Mouse (Mus musculus) brain, adult 2 months (tissue): ENCODE measurements around the gene Coq8a.

Experiments used
- DNase-seq: peaks from one replicate; pipeline ENCODE4 v3.0.0; 2011; ENCODE audit warnings: low read depth, low spot score

Coq8a gene

DNA sequence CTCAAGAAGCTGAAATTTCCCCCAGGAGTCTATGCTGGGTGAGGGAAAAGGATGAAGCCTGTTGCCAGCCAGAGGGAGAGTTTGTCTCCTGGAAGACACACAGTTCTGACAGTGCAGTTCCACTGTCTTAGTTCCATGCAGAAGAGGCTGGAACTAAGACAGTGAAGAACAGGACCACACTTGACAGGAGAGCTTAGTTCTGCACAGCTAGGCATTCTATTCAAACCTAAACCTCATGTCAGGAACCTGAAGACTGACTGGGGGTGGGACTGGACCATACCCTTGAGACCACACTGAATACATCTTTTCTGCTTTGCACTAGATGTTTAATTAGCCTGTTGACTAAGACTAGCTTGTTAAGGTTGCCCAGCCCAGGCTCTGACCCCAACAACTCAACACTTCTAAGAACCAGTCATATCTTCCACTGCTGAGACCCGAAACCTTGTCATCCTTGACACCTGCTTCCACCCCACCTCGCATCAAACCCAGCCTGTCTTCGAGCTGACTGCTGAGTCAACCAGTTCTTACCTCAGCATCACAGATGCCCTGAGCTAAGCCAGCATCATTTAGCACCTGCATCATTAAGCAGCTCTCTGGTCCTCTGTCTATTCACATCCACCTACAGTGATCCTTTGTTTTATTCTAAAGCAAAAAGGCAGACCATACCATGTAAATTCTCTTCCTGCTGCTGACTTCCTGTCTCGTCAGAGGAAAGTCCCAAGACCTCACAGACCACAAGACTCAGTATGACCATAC is at the start of gene Coq8a:
TSS of gene Coq8a (minus strand) at position 644 of the 756 bp plus-strand sequence.
- no peak for DNase-seq

DNA sequence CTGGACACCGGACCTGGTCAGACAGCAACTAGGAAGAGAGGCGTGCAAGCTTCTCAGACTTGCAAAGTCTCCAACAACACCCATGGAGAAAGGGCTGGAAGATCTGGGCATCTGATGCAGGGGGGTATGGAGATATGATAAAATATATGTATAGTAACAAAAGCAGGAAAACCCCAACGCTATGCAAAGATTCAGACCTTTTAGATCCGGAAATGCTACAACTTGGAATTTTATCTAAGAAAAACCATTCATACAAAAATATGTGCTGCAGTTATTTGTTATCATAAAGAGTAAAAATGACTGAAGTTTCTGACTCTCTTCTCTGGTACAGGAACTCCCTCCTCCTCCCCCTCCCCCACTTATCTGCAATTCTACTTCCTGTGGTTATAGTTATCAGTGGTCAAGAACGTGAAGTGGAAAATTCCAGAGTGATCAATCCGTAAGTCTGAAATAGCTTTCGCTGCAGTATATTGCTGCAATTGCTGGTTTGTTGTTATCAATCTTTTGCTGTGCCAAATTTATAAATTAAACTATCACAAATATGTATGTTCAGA is 49.3 kb upstream of the Coq8a start:
- DNase-seq = no peak

DNA sequence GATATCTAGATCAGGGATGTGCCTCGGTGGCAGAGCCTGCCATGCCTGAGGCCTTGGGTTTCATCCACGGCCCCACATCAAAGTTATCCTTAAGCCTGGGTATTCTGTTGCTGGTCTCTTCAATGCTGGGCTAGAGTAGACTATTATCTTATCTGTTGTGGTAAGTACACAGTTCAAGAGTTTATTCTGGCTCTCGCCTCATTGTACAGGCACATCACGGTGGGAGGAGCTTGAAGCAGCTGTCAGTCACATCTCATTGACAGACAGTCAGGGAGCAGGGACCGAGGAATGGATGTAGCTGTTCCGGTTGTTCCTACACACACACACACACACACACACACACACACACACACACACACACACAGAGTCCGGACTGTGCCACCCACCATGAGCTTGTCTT is 48.5 kb upstream of the Coq8a start:
- DNase-seq = no peak

DNA sequence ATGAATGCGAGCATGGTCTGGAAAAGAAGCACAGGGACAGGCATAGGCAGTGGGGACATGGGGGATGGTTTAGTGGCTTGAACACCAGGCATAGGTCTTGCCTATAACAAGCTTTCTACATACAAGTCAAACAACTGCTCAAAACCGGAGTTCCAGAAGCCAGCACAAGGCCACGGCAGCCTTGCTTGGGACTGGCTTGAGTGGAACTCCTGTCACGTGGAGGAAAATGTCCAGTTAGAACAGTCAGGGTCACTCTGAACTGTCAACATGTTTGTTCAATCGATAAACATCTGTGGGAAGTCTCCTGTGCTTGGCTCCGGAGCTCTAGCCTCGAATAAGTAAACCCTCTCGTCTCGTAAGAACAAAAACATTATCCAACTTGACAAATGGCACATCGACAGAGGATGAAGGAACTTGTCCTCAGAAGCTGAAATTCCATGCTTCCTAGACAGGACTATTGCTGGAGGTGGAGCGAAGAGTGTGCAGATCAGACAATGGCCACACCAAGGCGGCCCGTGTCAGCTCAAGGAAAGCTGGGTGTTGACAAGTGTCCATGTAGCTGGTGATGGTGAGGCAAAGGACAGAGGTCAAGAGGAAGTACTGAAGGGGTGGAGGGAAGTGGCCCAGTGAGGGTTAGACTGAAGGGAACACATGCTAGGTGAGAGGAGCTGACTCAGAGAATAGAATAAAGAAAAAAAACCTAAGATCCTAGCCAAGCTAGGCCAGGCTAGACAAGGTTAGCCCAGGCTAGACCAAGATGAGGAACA is 46.5 kb upstream of the Coq8a start:
- no peak for DNase-seq

DNA sequence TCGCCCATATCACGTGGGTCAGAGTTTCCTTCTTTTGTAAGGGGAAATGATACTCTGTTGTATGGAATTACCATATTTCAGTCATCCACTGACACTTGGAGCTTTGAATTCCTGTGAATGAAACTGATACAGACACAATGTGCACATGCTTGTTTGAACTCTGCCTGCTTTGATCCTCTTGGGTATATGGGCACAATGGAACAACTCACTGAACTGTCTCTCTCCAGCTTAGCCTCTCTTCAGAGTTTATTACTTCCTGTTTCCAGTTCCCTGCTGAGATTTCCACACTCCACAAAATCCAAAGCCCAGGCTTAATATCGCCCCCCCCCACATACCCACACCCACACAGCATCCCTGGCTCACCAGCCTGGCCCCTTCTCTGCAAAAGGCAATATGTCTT is 32.3 kb upstream of the Coq8a start:
- DNase-seq = no peak

DNA sequence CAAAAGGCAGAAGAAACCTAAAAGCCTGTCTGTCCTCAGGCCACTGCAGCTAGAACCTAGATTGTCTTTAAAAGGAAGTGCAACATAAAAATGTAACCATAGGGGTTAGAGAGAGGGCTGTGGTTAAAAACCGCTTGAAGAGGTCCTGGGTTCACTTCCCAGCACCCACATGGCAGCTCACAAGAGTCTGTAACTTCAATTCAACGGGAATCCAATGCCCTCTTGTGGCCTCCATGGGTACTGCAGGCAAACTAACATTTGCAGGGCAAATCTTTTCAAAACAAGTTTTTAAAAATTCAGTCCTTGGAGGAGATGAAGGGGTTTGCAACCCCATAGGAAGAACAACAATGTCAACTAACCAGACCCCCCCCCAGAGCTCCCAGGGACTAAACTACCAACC is 31.2 kb upstream of the Coq8a start:
- peak; percentile 30 for DNase-seq

DNA sequence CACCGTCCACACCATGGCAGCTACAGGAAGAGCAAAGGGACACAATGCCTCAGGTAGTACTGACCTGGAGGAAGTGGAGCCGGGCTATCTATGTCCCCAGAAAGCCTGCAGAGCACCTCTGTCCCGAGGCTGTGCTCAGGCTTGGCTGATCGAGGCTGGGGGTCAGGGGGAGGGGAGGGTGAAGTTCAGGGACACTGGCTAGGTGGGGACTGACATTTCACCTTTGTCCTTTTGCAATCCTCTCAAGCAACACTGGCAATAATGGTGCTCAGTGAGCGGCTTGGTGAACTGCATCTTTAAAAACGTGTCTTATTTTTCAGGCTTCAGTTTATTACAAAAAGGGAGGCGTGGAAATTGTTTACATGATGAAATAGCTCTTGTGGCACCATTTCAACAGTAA is 30.5 kb upstream of the Coq8a start:
- DNase-seq = no peak

DNA sequence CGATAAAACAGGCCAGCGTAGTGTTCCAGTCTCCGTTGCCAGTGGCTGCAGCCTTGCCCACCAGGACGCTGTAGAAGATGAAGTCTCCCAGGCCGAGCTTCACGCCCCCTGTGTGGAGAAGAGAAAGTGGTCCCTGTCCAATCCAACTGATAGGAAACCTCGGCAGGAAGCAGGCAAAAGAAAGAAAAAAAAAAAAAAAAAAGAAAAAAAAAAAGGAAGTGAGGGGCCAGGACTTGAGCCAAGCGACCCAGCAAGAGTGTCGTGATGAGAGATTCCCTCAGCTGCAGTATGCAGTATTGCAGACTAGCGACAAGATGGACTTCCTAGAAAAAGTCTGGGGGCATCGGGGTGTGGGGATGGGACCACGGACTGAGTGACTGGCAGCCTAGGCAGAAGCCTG is 29.5 kb upstream of the Coq8a start:
- no peak for DNase-seq

DNA sequence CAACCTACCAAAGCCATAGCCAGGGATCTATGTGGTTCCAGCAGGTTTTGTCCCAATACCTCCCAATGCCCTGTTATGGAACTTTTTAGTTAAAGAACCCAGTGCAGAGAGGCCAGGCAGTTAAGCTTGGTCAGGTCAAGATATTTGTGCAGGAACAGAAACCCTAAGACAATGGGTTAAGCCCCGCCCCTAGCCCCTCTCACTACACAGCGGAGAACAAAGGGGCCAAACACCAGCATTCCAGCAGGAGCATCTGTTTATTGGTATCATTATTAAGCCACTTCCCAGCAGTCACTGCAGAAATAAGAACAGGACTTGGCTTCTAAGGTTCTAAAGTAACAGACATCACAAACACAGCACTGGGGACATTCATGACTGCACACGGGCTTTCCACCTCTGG is 27.4 kb upstream of the Coq8a start:
- no peak for DNase-seq

DNA sequence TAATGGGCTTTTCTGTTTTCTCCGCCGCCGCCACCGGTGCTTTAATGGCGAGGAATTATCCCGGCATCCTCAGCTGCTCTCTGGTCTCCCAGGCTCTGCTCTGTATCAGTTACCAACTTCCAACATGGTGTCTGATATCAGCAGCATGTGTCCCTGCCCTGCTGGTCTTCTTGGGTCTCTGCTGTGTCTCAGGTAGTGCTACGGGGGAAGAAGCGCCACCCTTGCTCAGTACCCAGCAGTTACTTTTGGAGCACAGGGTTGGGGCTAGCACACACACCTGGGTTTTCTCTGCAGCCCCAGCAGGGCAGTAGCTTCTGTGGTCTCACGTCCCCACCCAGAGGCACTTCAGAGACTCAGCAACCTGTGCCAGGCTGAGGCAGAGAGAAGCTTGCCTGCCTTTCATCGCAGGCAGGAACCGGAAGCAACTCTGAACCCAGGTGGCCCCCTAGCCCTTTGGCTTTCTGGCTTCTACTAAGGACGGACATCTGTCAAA is 26.9 kb upstream of the Coq8a start:
- peak; percentile 61 for DNase-seq

DNA sequence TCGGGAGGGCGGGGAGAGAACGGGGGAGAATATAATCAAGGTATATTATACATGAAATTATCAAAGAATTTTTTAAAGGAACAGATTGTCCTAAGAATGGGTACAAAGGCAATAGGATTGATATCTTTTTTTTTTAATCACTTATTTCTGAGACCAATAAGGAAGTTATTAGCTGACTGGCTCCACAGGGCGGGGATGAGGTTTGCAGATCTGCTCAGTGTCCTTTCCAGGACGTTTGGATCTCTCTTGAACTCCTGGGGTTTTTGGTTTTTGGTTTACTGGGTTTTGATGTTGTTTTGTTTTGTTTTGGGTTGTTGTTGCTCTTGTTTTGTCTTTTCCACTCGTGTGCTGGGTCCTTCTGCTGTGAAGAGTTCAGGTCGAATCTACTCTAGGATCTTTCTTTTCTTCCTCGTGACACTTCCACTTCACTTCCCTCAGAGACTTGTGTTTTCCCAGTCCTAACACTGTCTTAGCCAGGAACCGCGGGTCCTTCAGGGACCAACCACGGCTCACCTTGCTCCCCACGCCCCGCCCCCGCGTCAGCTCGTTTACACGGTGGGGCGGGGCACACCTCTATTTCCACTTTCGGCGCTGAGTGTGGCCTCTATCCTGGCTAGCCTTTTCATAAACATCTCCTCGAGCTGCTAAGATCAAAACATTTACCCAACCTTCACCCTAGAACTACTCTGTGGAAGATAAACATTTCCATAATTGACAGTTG is 26.3 kb upstream of the Coq8a start:
- peak; percentile 81 for DNase-seq

DNA sequence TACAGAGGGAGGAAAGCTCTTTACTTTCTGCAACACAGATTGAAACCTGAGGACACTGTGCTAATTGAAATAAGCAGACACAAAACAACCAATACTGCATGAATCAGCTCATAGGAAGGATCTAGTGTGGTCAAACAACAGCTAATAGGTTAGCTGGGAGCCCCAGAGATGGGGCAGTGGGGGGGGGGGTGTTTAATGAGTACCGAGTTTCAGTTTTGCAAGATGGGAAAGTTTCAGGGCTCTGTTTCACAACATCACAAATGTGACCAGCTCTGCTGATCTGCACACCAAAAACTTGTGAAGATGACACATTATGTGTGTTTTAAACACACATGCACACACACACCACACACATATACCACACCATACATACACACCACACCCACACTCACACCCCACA is 22.6 kb upstream of the Coq8a start:
- no peak for DNase-seq

DNA sequence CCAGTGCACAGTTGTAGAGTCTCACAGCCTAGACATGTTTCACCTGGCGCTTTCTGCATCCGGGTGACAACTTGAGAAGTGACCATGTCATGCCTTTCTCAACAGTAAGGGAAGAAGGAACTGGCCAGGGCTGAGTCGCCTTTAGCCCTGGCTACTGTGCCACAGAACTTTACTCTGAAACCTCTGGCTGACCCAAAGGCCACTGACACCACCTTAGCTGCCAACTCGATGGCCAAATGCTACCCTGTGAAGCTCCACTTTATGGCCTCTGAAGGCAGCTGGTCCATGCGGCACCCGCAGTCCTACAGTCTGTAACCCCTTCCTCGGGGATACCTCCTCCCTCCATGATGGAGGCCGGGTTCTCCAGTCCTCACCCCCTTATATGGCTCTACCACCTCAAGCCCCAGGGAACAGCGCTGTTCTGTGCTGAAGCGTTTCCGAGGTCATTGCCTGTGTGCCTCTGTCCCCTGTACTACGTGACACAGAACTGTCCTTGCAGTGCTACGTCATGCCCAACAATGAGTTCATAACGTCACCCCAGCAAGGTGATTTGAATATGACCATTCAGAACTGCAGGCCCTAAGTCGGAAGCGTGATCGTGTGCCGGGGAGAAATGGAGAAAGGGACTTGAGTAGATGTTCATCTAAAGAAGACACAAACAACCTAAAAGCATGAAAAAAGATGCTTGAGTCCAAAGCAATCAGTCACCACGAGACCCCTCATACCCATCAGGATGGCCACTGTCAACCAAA is 21.6 kb upstream of the Coq8a start:
- DNase-seq = no peak

DNA sequence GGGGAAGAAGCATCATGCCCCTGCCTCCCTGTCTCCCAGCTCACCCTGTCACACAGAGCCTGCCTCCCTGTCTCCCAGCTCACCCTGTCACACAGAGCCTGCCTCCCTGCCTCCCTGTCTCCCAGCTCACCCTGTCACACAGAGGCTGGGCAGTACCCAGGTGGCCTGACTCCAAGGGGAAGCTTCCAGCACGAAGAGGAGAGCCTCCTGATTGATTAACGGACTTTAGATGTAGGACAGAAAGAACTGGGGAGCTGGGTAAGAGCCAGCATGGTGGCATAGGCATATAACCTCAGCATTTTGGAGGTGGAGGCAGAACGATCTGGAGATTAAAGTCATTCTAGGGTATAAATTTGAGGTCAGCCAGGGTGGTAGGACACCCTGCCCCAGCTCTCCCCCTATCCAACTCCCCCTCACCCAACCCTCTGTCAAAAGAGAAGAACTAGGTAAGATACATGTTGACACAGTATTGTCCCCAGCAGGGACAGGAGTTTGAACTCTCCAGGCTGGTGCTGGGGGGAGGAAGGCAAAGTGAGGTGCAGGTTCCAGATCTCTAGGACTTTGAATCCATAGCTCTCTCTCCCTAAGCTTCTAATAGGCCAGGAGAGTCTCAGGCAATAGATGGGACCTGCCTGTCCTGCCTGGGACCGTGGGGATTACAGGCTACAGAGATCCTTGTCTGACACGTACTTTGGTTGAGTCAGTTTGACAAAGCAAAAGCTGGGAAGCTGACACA is 17.3 kb upstream of the Coq8a start:
- no peak for DNase-seq

DNA sequence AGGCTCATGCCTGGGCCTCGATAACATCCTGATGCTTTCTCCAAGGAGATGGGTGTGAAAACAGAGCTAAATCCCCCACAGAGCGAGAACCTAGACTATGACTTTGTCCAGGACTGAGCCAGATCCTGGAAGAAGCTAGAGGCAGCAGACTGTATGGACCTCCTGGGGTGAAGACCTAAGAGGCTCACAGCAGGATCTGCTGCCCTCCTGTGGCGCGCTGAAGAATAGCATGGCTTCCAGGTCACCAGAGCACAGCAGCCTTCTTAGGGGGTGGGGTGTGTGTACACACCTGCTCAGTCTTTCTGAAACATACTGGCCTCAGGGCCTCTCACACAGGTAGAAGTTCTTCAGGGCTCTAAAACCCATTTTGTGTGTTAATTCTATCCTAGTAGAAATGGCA is 15.6 kb upstream of the Coq8a start:
- peak; percentile 88 for DNase-seq

DNA sequence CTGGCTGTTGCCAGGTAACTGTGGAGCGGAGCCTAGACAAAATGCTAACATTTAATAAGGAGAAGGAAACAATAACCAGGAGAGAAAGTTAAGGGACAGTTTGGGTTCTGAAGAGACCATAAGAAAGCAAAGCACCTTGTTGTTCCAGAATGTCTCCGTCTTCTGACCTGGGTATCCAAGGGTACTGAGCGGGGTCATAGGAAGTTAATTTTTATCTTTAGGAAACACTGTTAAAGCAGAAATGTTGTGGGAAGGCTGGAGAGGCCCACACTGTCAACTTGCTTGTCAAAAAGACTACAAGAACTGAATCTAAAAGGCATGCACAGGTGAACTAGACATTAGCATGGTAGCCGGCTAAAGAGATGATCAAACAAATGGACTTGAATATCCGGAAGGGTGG is 13.5 kb upstream of the Coq8a start:
- DNase-seq = no peak

DNA sequence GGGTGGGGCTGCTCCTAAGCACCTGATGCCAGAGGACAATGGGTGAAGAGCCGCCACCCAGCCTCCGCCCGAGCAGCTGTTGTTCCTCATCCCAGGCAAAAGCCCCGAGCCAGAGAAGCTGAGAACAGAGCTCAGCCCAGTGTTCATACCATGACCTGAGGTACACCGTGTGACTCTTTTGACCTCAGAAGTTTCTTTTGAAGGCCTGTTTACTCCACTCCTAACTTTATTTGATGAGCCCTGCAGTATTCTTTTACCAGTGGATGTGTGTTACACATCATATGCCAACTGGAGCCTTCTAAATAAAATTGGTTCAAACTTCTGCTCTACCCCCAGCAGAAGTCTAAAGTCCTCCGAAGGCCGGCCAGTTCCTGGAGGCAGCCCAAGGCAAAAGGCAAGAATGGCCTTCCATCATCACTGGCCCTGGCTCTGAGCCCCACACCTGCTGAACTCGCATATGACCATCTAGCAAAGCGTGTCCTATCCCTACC is 11.4 kb upstream of the Coq8a start:
- DNase-seq = peak; percentile 39

DNA sequence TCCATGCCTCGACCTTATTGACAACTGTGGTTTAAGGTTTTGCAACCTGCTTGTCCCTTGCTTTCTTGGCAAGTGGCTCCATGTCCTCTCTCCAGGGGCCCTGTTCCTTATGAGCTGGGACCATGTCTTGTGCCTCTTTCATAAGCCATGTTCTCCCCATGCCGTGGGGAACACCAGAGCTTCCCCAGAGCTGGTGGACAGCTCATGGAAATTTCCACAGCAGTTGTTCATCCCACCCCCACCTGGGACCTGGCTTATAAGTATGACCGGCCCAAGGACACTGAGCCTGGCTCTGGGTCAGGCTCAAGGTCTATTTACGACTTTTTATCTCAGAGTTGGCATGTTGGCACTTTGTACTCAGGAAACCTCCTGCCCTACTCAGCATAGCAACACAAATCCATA is 10.6 kb upstream of the Coq8a start:
- DNase-seq = peak; percentile 58

DNA sequence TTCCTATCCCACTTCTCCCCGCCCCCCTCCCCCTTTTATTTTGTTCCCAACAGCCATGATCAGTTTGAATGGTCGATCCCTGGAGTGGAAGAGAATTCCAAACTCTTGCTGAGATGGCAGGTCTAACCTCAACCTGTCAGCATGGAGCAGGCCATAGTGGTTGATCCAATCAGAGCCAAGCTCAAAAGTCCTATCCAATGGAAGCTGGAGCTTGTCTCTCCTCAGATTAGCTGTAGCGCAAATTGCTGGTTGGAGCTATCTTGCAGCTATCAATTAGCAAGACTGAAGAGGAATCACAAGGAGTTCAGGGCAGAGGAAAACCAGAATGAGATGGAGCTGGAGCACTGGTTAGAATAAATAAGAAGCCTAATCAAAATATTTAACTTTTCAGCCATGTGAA is 9.0 kb upstream of the Coq8a start:
- no peak for DNase-seq

DNA sequence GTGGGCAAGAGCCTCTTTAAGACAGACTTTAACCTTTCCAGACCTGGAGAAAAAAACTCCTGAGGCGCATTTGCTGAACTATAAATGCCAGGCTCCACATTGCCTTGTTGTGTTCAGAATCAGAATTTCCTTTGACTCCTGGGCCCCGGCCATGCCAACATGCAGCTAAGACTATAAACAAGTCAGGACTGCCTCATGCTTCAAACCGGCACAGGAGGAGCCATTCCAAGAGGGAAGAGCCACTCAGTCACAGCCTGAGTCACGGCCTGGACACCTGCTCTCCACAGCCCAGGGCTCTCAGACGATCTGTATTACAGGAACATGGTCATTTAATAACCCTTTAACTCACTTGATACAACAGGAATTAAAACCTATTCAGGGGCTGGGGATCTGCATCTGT is 1.3 kb upstream of the Coq8a start:
- no peak for DNase-seq

DNA sequence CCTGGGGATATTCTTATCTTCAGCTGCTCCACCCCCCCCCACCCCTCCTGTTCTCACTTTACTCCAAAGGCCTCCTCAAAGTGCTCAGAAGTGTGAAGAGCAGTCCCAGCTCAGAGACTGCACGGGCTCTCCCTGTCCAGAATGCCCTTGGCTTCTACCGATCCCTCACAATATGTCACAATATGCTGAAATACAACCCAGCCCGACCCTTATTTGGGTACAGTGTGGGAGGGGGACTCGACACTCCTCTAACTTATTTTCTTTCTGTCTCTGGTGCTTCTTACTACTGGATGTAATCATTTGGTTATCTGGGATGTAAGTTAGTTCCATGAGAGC is 281 bp upstream of the Coq8a start:
- no peak for DNase-seq
